In the genomic region with DNA sequence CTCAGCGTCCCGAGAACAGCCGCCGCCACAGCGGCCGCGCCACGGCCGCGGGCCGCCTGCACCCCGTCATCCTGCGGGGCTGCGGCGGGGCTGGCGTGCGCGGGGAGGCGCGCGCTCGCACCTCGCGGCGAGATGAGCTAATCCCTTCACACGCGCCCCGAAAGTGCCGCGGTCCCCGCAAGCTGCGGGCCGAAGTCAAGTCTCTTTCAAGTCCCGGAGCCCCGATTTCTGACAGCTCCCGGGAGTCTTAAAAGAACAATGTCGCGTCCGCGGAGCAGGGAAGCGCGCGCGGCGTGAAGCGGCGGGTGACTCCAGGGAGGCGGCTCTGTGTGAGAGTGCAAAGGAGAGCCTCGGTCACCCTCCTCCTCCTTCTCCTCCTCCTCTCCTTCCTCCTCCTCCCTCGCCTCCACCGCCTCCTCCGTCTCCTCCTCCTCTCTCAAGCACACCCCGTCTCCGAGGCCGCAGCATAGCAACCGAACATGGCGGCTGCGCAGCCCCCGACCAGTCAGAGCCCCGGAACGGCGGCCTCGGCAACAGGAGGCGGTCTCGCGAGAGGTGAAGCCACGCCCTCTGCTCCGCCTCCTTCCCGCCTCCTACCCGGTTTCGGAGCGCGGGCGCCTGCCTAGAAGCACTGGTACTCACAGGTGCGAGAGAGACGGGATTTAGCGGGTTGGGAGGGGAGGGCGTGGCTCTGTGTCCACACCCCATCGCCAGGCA, we compare ENCODE assay signal across 8 mouse cellular contexts. TPM values are rescaled to one million over a fixed set of nuclear protein-coding genes. Genes with fewer than 3 reads are reported as not detected.
DNase-seq lines count a peak whose midpoint lies in the region; ATAC-seq and TF ChIP-seq lines count a peak whose summit lies in the region.

A gene (minus strand): TSS at position 579 of the 717 bp plus-strand sequence.

- no peak; the same call in 1 of the 2 replicates for TF ChIP-seq POLR2A in bone marrow macrophage, adult 2 months (IDR thresholded peaks at IDR 0.05; ENCODE audit: borderline replicate concordance, low read depth, low read length)
- TF ChIP-seq POLR2A in embryonic fibroblast, embryonic 13.5 days (IDR thresholded peaks at IDR 0.05; ENCODE audit: low read depth, low read length), result peak; percentile 77

- no peaks in the 10 kb centered on the region for H3K9me3 ChIP-seq in kidney, embryonic 14.5 days (ENCODE audit: control insufficient read depth, low read length)
- H3K9me3 ChIP-seq in limb, embryonic 15.5 days, result no peaks in the 10 kb centered on the region

- peaks cover 3% of the 10 kb centered on the region; the same call in 1 of the 2 replicates for H3K4me1 ChIP-seq in bone marrow macrophage, adult 2 months (ENCODE audit: control insufficient read depth, insufficient read depth, low read length)
- H3K4me1 ChIP-seq in embryonic fibroblast, embryonic 13.5 days (ENCODE audit: control insufficient read depth, insufficient read depth, low read length), result no peaks in the 10 kb centered on the region
- peaks cover 3% of the 10 kb centered on the region; the same call in 1 of the 2 replicates for H3K4me1 ChIP-seq in kidney, embryonic 14.5 days (ENCODE audit: control insufficient read depth, insufficient read depth, low read length)
- peaks cover 7% of the 10 kb centered on the region; the same call in 1 of the 2 replicates for H3K4me1 ChIP-seq in limb, embryonic 15.5 days

- H3K9ac ChIP-seq in kidney, embryonic 14.5 days (ENCODE audit: low read depth, low read length), result peak within 1 kb of the TSS; percentile 94
- H3K9ac ChIP-seq in limb, embryonic 15.5 days, result peak within 1 kb of the TSS; percentile 76

- H3K27me3 ChIP-seq in kidney, embryonic 14.5 days (ENCODE audit: control insufficient read depth, insufficient read depth, low read length), result no peaks in the 10 kb centered on the region
- H3K27me3 ChIP-seq in limb, embryonic 15.5 days, result no peaks in the 10 kb centered on the region

- no peaks in the 10 kb centered on the region for H3K36me3 ChIP-seq in kidney, embryonic 14.5 days (ENCODE audit: control insufficient read depth, insufficient read depth, low read length)
- H3K36me3 ChIP-seq in limb, embryonic 15.5 days, result no peaks in the 10 kb centered on the region

- under 1% methylated on average over 71 of the region's 79 CpGs for WGBS in kidney, embryonic 14.5 days
- under 1% methylated on average over 78 of the region's 79 CpGs for WGBS in limb, embryonic 15.5 days

- peak; percentile 99 for DNase-seq in A20 (ENCODE audit: low read depth, low spot score)
- DNase-seq in heart, adult 9 months (ENCODE audit: low spot score in 2 of 2), result peak; percentile 97
- peak; percentile 77 to 94 for DNase-seq in monocyte, adult 2 months (ENCODE audit: low read depth in 1 of 2, low spot score in 2 of 2)
- peak; percentile 97 to 98 for DNase-seq in spleen, postnatal 36 days (ENCODE audit: low spot score in 2 of 2)

- no peak for TF ChIP-seq CTCF in bone marrow macrophage, adult 2 months (IDR thresholded peaks at IDR 0.05; ENCODE audit: low read depth, low read length)
- TF ChIP-seq CTCF in embryonic fibroblast, embryonic 13.5 days (IDR thresholded peaks at IDR 0.05; ENCODE audit: borderline replicate concordance, insufficient read depth, low read length), result no peak

- H3K4me2 ChIP-seq in kidney, embryonic 14.5 days (replicated peaks; ENCODE audit: low read depth, low read length), result peak within 1 kb of the TSS; percentile 65
- peak within 1 kb of the TSS; percentile 66 for H3K4me2 ChIP-seq in limb, embryonic 15.5 days

- H3K27ac ChIP-seq in bone marrow macrophage, adult 2 months (ENCODE audit: insufficient read depth, low read depth, low read length), result peak within 1 kb of the TSS; percentile 76
- H3K27ac ChIP-seq in embryonic fibroblast, embryonic 13.5 days (ENCODE audit: insufficient read depth, low read length), result no peak within 1 kb of the TSS
- H3K27ac ChIP-seq in kidney, embryonic 14.5 days (ENCODE audit: low read depth, low read length), result peak within 1 kb of the TSS; percentile 90
- H3K27ac ChIP-seq in limb, embryonic 15.5 days, result peak within 1 kb of the TSS; percentile 91

- peak; percentile 100 for ATAC-seq in kidney, embryonic 14.5 days (ENCODE audit: low FRiP score, low TSS enrichment)
- peak; percentile 100 for ATAC-seq in limb, embryonic 15.5 days (ENCODE audit: insufficient number of reproducible peaks, low FRiP score, low TSS enrichment, low read depth)

- H3K4me3 ChIP-seq in bone marrow macrophage, adult 2 months (ENCODE audit: insufficient read depth, low read length), result peak within 1 kb of the TSS; percentile 89
- H3K4me3 ChIP-seq in embryonic fibroblast, embryonic 13.5 days (ENCODE audit: insufficient read depth, low read length), result peak within 1 kb of the TSS; percentile 95
- H3K4me3 ChIP-seq in kidney, embryonic 14.5 days (ENCODE audit: low read length), result peak within 1 kb of the TSS; percentile 84
- peak within 1 kb of the TSS; percentile 93 for H3K4me3 ChIP-seq in limb, embryonic 15.5 days

RNA-seq across cellular contexts. Expression of the gene that starts here (rescaled TPM):
- 2.9 and 6.6 TPM in 2 replicates for polyA plus RNA-seq in bone marrow macrophage, adult 2 months (2012; ENCODE audit: insufficient read depth, insufficient read length, missing spikeins)
- 7.3 and 12.9 TPM in 2 replicates for polyA plus RNA-seq in embryonic fibroblast, embryonic 13.5 days (2011; ENCODE audit: insufficient read length, low read depth, missing spikeins)
- 11.9 and 13.5 TPM in 2 replicates for polyA plus RNA-seq in kidney, embryonic 14.5 days (2014; fragmentation: Nextera tagmentation; extraction: Ambion mirVana)
- polyA plus RNA-seq in limb, embryonic 15.5 days (2015; fragmentation: Nextera tagmentation; extraction: Ambion mirVana), result 4.3 and 4.4 TPM in 2 replicates
